Mouse (Mus musculus): ENCODE data around the gene Col25a1. TPM values are rescaled to one million over a fixed set of nuclear protein-coding genes. Genes with fewer than 3 reads are reported as not detected.

The Col25a1 gene
- polyA plus RNA-seq, 1 experiment = 0.15 TPM

DNA sequence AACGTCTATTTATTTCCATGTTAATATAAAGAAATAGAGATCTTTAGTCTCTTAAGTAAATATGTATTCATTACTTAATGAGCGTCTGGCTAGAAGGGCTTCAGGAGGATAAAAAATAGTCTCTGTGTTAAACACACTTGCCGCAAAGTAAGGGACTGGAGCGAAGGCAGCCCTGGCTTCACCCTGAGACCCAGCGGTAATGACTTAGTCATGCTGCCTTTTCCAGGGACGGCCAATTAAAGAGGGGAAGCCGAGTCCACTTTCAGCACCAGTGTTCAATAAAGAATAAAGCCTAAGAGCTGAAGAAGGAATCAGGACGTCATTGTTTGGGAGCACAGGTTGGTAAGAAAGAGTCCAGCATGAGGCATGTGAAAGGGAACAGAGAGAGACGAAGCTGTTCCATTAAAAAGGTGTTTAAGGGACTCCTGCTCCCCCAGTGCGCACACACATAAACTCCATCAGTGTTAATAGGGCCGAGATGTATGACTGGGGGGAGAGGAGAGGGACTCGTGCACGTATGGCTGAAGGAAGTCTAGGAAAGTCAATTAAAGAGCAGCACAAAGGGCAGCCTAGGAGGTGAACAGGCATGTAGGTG, 30.1 kb downstream of the Col25a1 start:
- DNase-seq (ENCODE audit: low read depth) = no peak

DNA sequence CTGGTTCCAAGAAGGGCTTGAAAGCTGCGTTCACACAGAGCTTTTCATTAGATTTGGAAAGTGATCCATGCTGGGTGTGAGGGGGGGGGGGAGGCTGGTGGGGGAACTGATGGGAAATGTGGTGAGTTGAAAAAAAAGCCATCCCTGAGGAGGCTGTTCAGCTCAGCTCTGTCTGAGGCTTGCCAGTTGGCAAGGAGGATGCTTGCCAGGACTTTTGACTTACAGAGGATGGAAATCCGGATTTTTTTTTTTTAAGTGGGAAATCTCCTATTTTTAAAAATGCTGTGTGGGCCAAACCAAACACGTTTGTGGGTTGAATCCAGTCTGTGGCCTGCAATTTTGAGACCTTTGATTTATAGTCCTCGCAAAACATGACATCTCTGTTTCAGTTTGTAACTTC, 35.6 kb downstream of the Col25a1 start:
- no peak for DNase-seq (ENCODE audit: low read depth)

DNA sequence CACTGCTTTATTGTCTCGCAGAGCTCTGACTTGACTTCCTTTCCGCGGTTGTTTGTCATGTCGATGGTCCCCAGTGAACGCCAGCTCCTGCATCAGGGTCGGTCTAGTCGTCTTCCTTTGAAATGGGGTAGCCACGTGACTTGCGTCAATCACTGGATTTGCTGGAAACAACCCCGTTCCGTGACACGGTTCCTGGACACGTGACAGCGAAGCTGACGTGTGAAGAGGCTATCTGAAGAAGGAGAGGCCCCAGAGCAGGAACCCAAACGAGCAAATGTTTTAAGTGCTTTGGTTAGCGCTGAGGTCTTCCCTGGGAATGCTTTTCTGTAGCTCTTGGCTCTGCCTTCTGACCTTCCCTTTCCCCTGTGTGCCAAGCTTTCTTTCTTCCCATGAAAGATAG, 41.5 kb downstream of the Col25a1 start:
- DNase-seq (ENCODE audit: low read depth) = no peak

DNA sequence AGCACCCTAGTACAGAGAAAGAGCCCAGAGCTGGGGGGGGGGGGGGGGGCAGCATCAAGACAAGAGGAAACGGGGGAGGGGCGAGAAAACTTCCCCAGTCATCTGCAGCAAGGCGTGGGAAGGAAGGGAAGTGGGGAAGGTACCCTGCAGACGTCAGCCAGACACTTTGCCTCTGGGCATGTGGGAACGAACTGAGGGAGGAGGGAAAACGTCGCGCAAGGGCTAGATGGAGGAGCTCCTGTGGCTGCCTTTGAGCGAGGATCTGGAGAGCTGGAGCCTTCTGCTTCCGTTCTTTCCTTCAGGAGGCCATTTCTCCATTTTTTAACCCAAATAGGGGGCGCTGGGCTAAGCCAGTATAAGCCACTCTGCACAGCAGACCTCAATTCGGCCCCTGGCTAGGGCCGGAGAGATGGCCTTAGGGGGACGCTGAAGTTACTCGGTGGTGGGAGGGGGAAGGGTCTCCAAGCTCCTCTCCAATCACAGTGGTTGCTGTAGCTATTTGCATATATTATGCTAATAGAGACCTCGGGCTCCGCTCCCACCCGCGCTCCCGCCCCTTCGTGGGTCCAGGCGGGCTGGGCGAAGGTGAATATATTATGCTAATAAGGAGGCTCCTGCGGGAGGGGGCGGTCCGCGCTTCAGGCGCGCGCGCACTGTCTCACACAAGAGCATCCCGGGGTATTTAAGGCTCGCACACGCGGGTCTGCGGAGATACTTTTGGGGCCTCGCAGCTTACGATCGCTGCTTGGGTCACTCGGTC, 49.1 kb downstream of the Col25a1 start:
- no peak for DNase-seq (ENCODE audit: low read depth)

DNA sequence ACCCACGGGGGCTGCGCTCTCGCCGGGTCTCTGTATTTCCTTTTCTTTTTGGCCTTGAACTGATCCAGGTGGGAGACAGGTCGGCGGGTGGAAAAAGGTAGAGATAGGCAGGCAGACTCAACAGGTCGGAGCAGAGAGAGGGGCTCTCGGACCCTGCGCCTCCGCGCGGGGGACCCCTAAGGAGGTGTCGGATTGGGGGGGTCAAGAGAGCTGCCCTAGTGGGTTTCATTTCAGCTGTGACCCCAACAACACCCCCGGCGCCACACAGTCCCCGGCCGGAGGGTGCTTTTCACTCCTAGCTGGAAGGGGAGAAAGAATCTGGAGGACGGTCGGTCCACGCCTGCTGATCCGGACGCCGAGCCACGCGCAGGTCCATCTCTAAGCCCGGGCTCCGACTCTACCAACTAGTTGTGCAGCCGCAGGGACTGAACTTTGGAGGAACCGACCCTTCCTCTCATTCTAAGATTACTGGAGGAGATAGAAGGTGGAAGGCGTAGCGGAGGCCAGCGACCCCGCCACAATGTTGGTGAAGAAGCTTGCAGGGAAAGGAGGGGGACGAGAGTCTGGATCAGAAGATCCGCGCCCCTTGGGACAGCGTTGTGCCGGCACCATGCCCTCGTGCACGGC, 49.8 kb downstream of the Col25a1 start:
- DNase-seq (ENCODE audit: low read depth) = no peak

DNA sequence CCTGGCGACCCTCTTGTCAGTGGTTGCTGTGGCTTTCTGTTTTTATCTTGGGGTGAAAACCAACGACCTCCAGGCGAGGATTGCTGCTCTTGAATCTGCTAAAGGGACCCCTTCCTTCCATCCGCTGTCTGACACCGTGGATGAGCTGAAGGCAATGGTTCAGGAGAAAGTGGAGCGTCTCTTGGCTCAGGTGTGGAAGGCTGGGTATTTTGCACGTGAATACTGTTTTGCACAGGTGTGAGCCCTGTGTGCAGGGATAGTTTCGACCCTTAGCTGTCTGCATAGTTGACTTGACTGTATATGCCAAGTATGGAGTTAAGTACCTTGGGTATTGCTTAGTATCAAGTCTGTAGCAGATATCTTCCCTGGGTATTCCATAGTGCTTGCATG, 50.3 kb downstream of the Col25a1 start:
- DNase-seq (ENCODE audit: low read depth) = no peak

DNA sequence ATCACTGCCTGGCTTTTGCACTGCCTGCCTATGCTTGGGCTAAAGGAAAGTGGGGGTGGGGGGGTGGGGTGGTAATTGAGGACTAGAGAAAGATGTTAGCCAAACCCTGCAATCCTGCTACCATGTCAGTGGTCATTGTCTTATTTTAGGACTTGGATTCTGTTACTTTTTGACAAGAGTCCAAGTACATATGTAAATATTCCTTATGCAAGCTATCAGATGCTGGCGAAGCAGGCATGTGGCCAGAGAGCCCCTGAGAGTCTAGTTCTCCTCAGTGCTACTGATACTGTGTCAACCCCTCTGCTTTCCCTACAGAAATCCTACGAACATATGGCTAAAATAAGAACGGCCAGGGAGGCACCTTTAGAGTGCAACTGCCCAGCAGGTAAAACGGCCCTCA, 51.1 kb downstream of the Col25a1 start:
- DNase-seq (ENCODE audit: low read depth) = no peak

DNA sequence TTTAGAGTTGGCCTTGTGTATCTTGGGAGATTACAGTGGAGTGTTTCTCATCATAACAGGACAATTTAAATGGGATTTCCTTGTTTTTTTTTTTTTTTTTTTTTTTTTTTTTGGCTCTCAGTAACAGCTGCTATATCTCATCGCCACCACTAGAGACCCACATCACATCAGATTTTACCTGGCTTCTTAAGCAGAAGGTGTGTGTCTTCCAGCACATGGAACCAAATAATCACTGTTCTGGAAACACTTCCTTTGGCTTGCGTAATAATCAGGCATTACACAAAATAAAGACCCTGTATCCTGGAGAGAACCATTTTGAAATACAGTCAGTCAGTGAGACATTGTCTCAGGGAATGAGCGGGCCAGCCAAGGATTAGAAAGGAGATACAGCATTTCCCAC, 53.8 kb downstream of the Col25a1 start:
- no peak for DNase-seq (ENCODE audit: low read depth)

DNA sequence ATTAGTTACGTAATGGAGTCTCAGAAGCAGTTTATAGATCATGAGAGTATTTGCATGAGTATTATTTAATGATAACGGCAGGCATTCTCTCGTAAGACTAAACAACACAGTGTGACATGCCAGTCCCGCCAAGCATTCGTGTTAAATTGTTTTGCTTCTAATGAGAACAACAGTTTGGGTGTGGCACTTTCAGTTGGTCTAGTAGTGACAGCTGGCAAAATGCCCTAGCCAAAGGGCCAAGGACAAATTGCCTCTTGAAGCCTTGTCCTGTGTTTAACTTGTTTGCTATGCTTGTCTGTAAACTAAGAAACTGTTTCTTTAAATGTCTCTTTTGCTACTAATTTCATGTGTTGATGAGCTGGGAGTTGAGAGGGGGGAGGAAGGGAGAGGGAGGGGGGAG, 56.3 kb downstream of the Col25a1 start:
- DNase-seq (ENCODE audit: low read depth) = no peak

DNA sequence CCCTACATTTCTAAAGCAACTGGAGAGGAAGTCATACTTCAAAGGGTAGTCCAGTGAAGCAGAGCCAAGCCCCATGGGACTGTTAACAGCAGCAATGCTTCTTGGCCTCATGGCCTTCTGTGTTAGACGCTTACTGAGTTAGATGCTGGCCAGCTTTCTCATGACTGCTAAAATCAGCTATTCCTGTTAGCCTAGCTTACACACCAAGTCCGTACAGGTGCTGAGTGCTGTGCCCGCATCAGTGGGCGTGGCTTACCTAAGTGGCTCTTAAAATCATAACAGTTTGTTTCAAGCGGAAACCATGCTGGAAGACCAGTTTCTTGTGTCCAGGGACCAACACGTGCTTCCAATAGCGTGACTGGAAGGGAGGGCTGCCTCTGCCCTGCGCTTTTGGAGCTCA, 62.1 kb downstream of the Col25a1 start:
- DNase-seq (ENCODE audit: low read depth) = no peak

DNA sequence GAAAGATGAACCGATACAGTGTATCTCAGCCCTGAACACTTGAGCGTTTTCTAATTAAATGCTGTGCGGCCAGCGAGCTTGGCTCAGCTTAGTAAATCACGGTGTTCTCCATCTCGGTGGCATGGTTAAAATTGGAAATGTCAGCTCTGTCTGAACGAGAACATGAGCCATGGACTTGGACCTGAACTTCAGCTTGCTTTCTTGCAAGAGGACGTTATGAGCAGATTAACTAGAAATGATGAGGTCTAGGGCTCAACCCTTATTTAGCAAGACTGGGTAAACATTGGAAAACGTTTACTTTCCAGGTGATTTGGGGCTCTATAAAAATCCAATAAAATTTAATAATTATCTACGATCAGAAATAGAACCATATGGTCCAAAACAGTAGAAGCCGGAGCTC, 83.3 kb downstream of the Col25a1 start:
- DNase-seq (ENCODE audit: low read depth) = no peak

DNA sequence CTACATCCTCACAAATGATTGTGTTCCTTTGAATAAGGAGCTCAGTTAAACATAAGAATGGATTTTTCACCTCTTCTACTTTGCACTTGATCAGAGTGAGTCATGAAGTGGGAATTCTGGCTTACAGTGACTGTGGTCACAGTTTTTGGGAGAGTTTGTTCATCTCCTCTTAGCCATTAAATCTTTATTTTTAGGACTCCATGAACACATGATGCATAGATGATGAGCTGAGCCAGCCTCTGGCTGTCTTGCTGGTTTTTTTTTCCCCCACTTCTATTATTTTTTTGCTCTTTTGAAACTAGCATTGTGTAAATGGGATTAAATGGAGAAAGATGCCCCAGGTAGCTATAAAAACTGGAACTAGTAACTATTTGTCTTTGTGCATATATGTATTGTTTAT, 84.8 kb downstream of the Col25a1 start:
- DNase-seq (ENCODE audit: low read depth) = no peak

DNA sequence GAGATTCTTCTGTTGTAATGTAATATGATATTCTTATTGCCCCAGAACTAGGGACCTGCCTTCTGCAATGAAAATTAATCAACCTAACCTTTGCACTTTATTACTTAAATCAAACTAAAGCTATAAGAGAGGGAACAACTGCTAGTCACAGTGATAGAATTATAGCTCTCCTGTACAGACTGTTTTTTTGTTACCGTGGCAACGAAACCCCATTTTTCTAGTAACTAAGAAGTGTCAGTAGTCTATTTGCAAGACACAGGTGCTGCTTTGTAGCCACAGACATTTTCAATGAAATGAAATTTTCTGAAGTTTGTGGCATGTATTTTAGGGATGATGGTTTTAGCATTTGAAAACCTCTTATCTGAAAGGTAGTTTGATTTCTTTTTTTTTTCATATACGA, 85.3 kb downstream of the Col25a1 start:
- no peak for DNase-seq (ENCODE audit: low read depth)

DNA sequence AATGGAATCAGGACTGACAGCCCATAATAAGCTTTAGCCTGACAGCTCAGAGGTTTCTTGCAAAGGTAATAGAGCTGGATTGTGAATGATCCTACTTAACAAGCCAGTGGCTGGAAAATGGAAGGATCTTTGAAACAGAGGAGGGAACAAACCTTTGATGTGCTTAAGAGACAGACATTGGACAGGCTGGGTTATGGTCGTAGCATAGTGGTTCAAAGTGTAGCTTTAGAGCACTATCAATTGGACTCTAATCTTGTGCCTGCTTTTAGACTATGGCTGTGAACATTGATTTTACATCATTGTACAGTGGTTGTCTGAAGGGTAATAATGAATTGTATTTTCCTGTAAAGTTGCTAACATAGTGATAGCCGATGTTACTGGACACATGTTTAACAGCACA, 86.4 kb downstream of the Col25a1 start:
- DNase-seq (ENCODE audit: low read depth) = no peak

DNA sequence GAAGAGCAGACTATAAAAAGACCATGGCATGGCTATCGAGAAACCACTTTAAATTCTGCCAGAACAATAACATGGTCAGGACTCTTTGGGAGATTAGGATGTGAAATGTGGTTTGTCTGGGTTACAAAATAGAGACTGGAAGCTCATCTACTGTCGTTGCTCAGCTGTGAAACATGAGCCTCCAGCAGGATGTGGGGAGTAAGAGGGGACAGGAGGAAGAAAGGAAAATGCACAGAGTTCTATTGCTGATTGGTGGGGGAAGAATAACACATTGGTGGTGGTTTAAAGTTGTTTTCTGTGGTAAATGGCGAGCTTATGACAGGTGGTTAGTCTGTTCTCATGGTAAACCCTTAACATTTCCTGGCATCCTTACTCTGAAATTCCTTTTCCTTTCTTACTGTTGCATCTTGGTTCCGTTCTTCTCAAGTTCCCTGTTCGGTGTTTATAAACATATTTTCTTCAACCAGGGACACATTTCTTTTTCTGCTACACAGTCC, 87.0 kb downstream of the Col25a1 start:
- no peak for DNase-seq (ENCODE audit: low read depth)

DNA sequence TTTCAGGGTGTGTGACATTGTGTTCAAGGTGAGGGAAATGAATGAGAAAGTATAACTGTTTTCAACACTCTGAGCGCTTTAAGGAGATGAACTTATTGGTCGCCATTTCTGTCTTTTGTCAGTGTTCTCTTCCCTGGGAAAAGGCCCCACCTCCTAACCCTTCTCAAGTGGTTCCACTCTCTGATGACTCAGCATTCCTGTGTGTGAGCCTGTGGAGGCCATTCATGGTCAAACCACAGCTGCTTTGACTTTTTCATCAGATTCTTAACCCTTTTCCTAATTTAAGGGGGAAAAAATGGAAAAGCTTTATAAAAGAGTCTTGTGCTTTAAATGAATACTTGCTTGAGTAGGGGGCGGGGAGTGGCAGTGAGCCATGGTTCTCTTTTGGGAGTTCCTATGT, 89.5 kb downstream of the Col25a1 start:
- DNase-seq (ENCODE audit: low read depth) = no peak

DNA sequence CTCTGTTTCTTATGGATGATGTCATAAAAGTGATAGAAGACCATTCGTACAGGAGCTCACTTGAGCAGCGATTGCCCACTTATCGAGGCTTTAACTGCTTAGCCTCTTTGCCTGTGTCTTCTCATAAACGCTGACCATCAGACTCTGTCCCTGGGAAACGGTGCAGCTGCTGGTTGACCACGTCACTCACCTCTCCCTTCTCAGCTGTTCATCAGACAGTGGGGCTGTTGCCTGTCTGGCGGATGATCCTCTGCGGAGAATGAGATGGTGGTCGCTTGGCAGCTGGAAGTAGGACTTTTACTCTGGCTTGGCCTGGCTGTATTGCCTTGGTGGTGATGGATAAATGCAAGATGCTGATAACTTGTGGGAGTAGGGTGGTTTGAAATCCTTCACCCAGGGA, 96.9 kb downstream of the Col25a1 start:
- DNase-seq (ENCODE audit: low read depth) = no peak

DNA sequence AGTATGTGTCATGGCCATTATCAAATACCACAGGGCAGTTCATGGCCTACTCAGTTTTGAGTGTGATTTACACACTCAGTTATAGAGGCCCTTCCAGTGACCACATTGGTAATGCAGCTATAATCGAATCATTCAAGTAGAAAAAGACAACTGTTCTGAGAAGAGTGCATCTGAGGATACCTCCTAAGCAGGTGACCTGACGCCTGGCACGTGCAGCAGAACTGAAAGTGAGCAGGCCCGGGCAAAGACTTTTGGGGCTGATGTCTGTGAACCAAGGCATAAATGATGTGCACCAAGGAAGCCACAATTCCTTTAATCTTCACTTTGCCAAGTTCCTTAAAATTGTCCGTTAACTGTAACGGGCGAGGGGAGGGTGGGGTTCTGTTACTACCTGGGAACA, 101.6 kb downstream of the Col25a1 start:
- DNase-seq (ENCODE audit: low read depth) = no peak

DNA sequence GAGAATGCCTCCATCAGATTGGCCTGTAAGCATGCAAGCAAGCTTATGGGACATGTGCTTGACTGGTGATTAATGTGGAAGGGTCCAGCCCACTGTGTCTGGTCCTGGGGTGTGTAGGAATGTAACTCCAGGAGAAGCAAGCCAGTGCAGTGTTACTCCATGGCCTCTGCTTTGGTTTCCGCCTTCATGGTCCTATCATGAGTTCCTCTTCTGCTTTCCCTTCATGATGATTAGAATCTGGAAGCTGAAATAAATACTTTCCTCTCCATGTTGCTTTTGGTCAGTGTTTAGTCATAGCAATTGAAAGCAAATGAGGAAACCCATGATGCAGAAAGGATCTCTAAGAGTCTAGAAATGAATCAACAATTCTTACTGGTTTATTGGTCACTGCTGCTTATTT, 103.9 kb downstream of the Col25a1 start:
- no peak for DNase-seq (ENCODE audit: low read depth)

DNA sequence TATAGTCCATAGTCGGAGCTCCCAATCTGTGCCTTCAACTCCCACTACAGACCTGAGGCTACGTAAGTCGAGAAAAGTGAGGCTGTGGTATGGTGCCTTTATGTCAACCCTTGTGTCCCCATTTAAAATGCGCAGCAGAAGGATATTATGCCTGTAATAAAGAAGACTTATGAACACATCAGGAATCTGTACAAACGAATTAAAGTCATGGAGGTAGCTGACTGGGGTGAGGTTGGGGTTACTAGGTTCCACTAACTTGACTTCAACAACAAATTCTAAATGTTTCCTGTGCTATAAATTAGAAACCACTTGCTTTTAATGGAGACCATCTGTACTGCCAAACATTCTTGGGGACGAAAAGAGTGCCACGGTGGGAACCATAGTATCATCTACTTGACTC, 104.8 kb downstream of the Col25a1 start:
- no peak for DNase-seq (ENCODE audit: low read depth)

DNA sequence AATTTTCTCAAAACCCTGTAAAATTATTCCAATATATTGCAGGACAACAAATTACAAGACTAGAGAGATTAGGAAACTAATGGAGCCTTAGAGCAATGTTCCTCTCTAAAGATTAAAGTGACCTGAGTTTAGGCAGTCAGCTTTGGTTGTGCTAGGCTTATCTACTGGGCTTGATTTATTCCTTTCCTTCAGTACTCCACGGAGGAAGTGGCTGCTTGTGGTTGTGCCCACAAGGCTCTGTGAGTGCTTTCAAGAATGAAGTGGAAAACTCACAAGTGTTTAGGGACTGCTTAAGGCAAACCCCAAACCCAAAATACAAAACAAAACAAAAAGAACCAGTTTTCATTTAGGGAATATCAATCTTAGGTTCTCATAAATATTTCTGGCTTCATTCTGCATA, 106.6 kb downstream of the Col25a1 start:
- DNase-seq (ENCODE audit: low read depth) = no peak

DNA sequence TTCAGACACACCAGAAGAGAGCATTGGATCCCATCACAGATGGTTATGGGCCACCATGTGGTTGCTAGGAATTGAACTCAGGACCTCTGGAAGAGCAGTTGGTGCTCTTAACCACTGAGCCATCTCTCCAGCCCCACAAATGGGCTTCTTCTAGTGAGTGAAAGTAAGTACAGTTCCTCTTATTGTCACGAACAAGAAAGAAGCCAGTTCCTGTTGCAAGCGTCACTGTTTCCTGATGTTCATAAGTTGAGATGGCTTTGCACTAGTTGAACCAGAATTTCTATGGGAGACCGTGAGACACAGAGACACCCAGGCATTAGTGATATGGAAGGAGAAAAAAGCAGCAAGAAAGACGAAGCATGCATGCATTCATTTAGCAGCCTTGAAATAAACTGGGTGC, 110.6 kb downstream of the Col25a1 start:
- DNase-seq (ENCODE audit: low read depth) = no peak

DNA sequence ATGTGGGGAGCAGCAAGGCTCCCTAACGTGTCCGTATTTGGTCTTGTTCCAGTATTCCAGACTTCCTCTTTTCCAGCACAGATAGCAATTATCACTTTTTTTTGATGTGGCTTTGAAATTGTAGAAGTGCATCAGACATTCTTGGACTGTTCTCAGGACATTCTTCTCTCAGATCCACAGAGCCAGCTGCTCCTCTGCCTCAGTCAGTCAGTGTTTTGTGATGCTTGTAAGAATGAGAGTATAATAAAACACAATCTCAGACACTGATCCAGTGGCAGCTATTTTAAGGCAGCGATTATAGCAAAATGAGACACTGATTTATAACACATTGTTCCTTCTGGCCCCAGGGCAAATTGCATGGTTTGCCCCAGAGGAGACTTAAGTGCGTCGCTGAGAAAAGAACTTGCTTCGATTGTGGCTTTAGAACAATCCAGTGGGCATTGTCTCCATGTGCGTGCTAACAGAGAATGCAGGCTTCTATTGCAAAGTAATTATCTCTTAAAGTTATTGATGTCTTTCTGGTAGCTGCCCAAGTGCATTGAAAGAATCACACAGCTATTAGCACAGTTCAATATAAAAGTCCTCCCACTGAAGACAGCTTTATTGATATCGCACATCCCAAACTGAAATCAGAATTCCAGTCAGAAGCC, 111.5 kb downstream of the Col25a1 start:
- no peak for DNase-seq (ENCODE audit: low read depth)
